8 mouse cellular contexts compared by ENCODE assay signal in genomic region chr6:51177701-51178060, GRCm38 (mm10).
A peak's percentile ranks its signal among the peaks of the same experiment; 100 is the strongest.
DNase-seq lines count a peak whose midpoint lies in the region; ATAC-seq and TF ChIP-seq lines count a peak whose summit lies in the region.

No protein-coding gene starts in this region.

- no peaks in the 10 kb centered on the region for H3K9me3 ChIP-seq in limb, embryonic 12.5 days
- no peaks in the 10 kb centered on the region for H3K9me3 ChIP-seq in stomach, postnatal 0 days (ENCODE audit: control insufficient read depth, low read length)

- H3K4me3 ChIP-seq in heart, adult 2 months, result peak overlapping the region; percentile 32
- peak overlapping the region; percentile 74; the same call in 1 of the 2 replicates for H3K4me3 ChIP-seq in testis, adult 2 months (ENCODE audit: control insufficient read depth, low read depth, low read length)
- H3K4me3 ChIP-seq in limb, embryonic 12.5 days (replicated peaks), result peak overlapping the region; percentile 39
- peak overlapping the region; percentile 30 for H3K4me3 ChIP-seq in stomach, postnatal 0 days (ENCODE audit: low read depth, low read length)

- H3K9ac ChIP-seq in heart, adult 2 months (ENCODE audit: low read depth, low read length), result no peak overlapping the region
- peak overlapping the region; percentile 44; the same call in 1 of the 2 replicates for H3K9ac ChIP-seq in limb, embryonic 12.5 days (replicated peaks)
- H3K9ac ChIP-seq in stomach, postnatal 0 days (ENCODE audit: low read length), result no peak overlapping the region

- H3K4me1 ChIP-seq in heart, adult 2 months (ENCODE audit: control insufficient read depth, insufficient read depth, low read length), result no peaks in the 10 kb centered on the region
- peaks cover 7% of the 10 kb centered on the region for H3K4me1 ChIP-seq in testis, adult 2 months (ENCODE audit: control insufficient read depth, insufficient read depth, low read length)
- peaks cover 40% of the 10 kb centered on the region for H3K4me1 ChIP-seq in limb, embryonic 12.5 days (replicated peaks)
- H3K4me1 ChIP-seq in stomach, postnatal 0 days (replicated peaks; ENCODE audit: control insufficient read depth, insufficient read depth), result no peaks in the 10 kb centered on the region; the same call in 1 of the 2 replicates

- no peak for TF ChIP-seq POLR2A in heart, adult 2 months (IDR thresholded peaks at IDR 0.05; ENCODE audit: insufficient read depth, low read depth, low read length)
- TF ChIP-seq POLR2A in testis, adult 2 months (IDR thresholded peaks at IDR 0.05; ENCODE audit: control insufficient read depth, low read depth, low read length), result no peak

- ATAC-seq in limb, embryonic 12.5 days (ENCODE audit: insufficient number of reproducible peaks, insufficient read depth, low FRiP score, low TSS enrichment, low read depth), result no peak
- ATAC-seq in stomach, postnatal 0 days (ENCODE audit: low FRiP score, low TSS enrichment), result no peak

- DNase-seq in heart, adult 2 months, result no peak
- DNase-seq in heart, adult 11 months, result no peak
- no peak for DNase-seq in testis, postnatal 14 days (ENCODE audit: low spot score)
- no peak for DNase-seq in stomach, postnatal 0 days (ENCODE audit: low spot score)
- no peak for DNase-seq in adrenal gland, postnatal 36 days
- DNase-seq in adrenal gland, postnatal 10 days, result no peak

- 6% methylated on average over 14 of the region's 14 CpGs for WGBS in heart, adult 2 months
- whole genome bisulfite sequencing in limb, embryonic 12.5 days, result 0% methylated on average over 14 of the region's 14 CpGs
- 2% methylated on average over 14 of the region's 14 CpGs for WGBS in stomach, postnatal 0 days

- H3K27me3 ChIP-seq in heart, adult 2 months (ENCODE audit: control insufficient read depth, insufficient read depth, low read length), result peaks cover 13% of the 10 kb centered on the region
- 0 out of 2 replicates have a peak, but pooled peaks cover 5% of the 10 kb centered on the region for H3K27me3 ChIP-seq in testis, adult 2 months (ENCODE audit: control insufficient read depth, insufficient read depth, low read length)
- no peaks in the 10 kb centered on the region for H3K27me3 ChIP-seq in limb, embryonic 12.5 days
- peaks cover 12% of the 10 kb centered on the region; the same call in 1 of the 2 replicates for H3K27me3 ChIP-seq in stomach, postnatal 0 days (ENCODE audit: control insufficient read depth, insufficient read depth, low read length)

- H3K4me2 ChIP-seq in limb, embryonic 12.5 days, result peak overlapping the region; percentile 56
- H3K4me2 ChIP-seq in stomach, postnatal 0 days (replicated peaks; ENCODE audit: low read depth), result peak overlapping the region; percentile 42

- no peak for TF ChIP-seq CTCF in heart, adult 2 months (IDR thresholded peaks at IDR 0.05)
- no peak for TF ChIP-seq CTCF in testis, adult 2 months (IDR thresholded peaks at IDR 0.05; ENCODE audit: control insufficient read depth, insufficient read depth, insufficient replicate concordance, low read depth, low read length)
- peak; percentile 30 for TF ChIP-seq CTCF in stomach, postnatal 0 days (IDR thresholded peaks at IDR 0.05; ENCODE audit: low read depth)

- no peaks in the 10 kb centered on the region for H3K79me2 ChIP-seq in heart, adult 2 months (replicated peaks; ENCODE audit: control insufficient read depth, insufficient read depth, low read length)

- no peak for TF ChIP-seq EP300 in heart, adult 2 months (IDR thresholded peaks at IDR 0.05; ENCODE audit: insufficient read depth, low read depth, low read length)
- TF ChIP-seq EP300 in stomach, postnatal 0 days (optimal IDR thresholded peaks at IDR 0.05), result no peak

- no peaks in the 10 kb centered on the region for H3K36me3 ChIP-seq in heart, adult 2 months (ENCODE audit: control insufficient read depth, insufficient read depth, low read length)
- no peaks in the 10 kb centered on the region for H3K36me3 ChIP-seq in testis, adult 2 months (ENCODE audit: control insufficient read depth, insufficient read depth, low read length)
- no peaks in the 10 kb centered on the region for H3K36me3 ChIP-seq in limb, embryonic 12.5 days
- no peaks in the 10 kb centered on the region for H3K36me3 ChIP-seq in stomach, postnatal 0 days (ENCODE audit: control insufficient read depth, insufficient read depth, low read length)

- intact Hi-C loops in heart, adult 2 months (cut with DNase I), result loop anchor here (2.0 to 10.0 kb wide), 2 partner anchors 1537 to 1961 kb away; partner anchors contain the start of gene Tax1bp1

- 0 out of 2 replicates have a peak overlapping the region, but pooled peaks have one; percentile 7 for H3K27ac ChIP-seq in heart, adult 2 months
- H3K27ac ChIP-seq in testis, adult 2 months (ENCODE audit: control insufficient read depth, insufficient read depth, low read depth, low read length), result peak overlapping the region; percentile 39; the same call in 1 of the 2 replicates
- peak overlapping the region; percentile 57; the same call in 1 of the 2 replicates for H3K27ac ChIP-seq in limb, embryonic 12.5 days
- H3K27ac ChIP-seq in stomach, postnatal 0 days (replicated peaks), result no peak overlapping the region
